Mouse (Mus musculus) left cerebral cortex, adult 8-10 months (tissue): Measurements from ENCODE around the gene Evi5. TPM values are rescaled to one million over a fixed set of nuclear protein-coding genes. Genes with fewer than 3 reads are reported as not detected.

ENCODE experiments used
- DNase-seq, 2 experiments: peaks; one replicate each; pipeline ENCODE4 v3.0.0; 2022; ENCODE audit warnings: low spot score in 2 of 2
- total RNA-seq, 4 experiments: library from RNA; stranded (reverse); gene quantifications; 2 replicates each; pipeline ENCODE4 v1.2.4; 2022

Gene Evi5
- total RNA-seq, 4 experiments from 2014 or later = 77.1 to 86.4 (median 78.8) TPM

- no peak for DNase-seq
Observed at GRCm38 (mm10) chr5:107753656-107754055, 121.3 kb downstream of the Evi5 start.

GRCm38 (mm10) chr5:107749229-107749916 is 125.5 kb downstream of the Evi5 start:
- DNase-seq = no peak

GRCm38 (mm10) chr5:107739023-107739422 is 135.9 kb downstream of the Evi5 start:
- no peak for DNase-seq

GRCm38 (mm10) chr5:107738296-107738695 is 136.6 kb downstream of the Evi5 start:
- DNase-seq = no peak

- no peak for DNase-seq
Observed at GRCm38 (mm10) chr5:107736171-107736570, 138.7 kb downstream of the Evi5 start.

GRCm38 (mm10) chr5:107731844-107732243 is 143.1 kb downstream of the Evi5 start:
- no peak for DNase-seq

- no peak for DNase-seq
Observed at GRCm38 (mm10) chr5:107731408-107731807, 143.5 kb downstream of the Evi5 start.

- no peak for DNase-seq
Observed at GRCm38 (mm10) chr5:107727007-107727402, 147.9 kb downstream of the Evi5 start.

- no peak for DNase-seq
Observed at GRCm38 (mm10) chr5:107726281-107727006, 148.5 kb downstream of the Evi5 start.

- DNase-seq = no peak
Observed at GRCm38 (mm10) chr5:107725435-107726261, 149.3 kb downstream of the Evi5 start, which contains the start of gene Gfi1. TSS of gene Gfi1 (minus strand) at chr5:107726036.

GRCm38 (mm10) chr5:107724661-107725434 is 150.1 kb downstream of the Evi5 start:
- DNase-seq = no peak

- no peak for DNase-seq
Observed at GRCm38 (mm10) chr5:107723541-107724511, 151.1 kb downstream of the Evi5 start.

- DNase-seq = peak in 1 of 2 experiments; percentile 15
Observed at GRCm38 (mm10) chr5:107722661-107723532, 152.0 kb downstream of the Evi5 start.

GRCm38 (mm10) chr5:107721638-107722011 is 153.3 kb downstream of the Evi5 start:
- DNase-seq = no peak

- DNase-seq = no peak
Observed at GRCm38 (mm10) chr5:107720991-107721637, 153.8 kb downstream of the Evi5 start.

GRCm38 (mm10) chr5:107720511-107720910 is 154.4 kb downstream of the Evi5 start:
- no peak for DNase-seq

- DNase-seq = no peak
Observed at GRCm38 (mm10) chr5:107719786-107720185, 155.1 kb downstream of the Evi5 start.

- DNase-seq = no peak
Observed at GRCm38 (mm10) chr5:107719209-107719608, 155.7 kb downstream of the Evi5 start.
